Comparison of ENCODE assay signal across 13 mouse cellular contexts in the genomic region with DNA sequence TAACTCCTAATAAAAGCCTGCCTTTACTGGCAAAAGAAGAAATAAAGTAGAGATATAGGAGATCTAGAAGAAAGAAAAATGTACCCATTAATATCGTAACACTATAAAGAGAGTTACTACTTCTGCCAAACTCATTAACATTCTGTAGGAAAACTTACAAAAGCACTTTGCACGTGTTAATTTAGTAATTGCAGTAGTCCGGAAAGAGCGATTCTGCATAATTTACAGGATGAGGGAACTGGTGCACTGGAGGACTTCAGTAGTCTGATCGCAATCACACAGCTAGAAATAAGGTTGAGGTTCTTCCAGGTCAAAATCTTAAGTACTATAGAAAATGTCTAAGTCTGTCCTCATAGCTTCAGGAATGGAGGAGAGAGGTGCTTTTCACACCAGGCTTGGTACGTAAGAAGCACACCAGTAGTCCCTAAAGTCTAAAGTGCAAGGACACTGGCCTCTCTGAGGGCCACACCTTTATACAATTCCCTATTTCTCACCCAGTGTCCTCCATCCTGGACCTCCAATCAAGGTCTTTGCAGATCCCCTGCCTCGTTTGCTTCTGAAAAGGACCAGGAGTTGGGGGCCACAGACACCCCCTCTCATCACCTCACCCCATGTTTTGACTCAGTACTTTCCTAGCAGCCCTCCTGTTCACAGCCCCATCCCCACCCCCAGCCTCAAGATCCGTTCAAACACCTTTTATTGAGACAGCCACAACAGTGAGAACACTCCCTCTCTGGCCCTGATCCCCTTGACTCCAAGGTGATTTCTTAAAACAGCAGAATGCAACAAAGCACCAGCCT.
DNase-seq lines count a peak whose midpoint lies in the region; ATAC-seq and TF ChIP-seq lines count a peak whose summit lies in the region.
"Had no signal": no experiment of that assay in that cellular context is flagged by ENCODE, and none has a peak within 500 bp of the region (broad histone marks: within the 10 kb centered on the region; RNA-seq: fewer than 3 reads in every experiment).

No protein-coding gene starts in this region.

- TF ChIP-seq CTCF in kidney, postnatal 0 days (IDR thresholded peaks at IDR 0.05; ENCODE audit: low read depth), result no peak
- no peak for TF ChIP-seq CTCF in hindbrain, postnatal 0 days (IDR thresholded peaks at IDR 0.05; ENCODE audit: low read depth)

- H3K4me2 ChIP-seq in kidney, postnatal 0 days (ENCODE audit: low read length), result peak overlapping the region; percentile 37
- peak overlapping the region; percentile 27; the same call in 1 of the 2 replicates for H3K4me2 ChIP-seq in forebrain, embryonic 12.5 days
- peak overlapping the region; percentile 34 for H3K4me2 ChIP-seq in hindbrain, postnatal 0 days (ENCODE audit: low read depth, low read length)
- peak overlapping the region; percentile 35 for H3K4me2 ChIP-seq in myocyte (ENCODE audit: low read depth)
- H3K4me2 ChIP-seq: liver, embryonic 15.5 days had no signal

- no peak for ATAC-seq in kidney, postnatal 0 days (replicated peaks; ENCODE audit: low FRiP score, low read depth)
- ATAC-seq in forebrain, embryonic 12.5 days (ENCODE audit: low FRiP score), result peak; percentile 35; the same call in 1 of the 2 replicates
- peak; percentile 27; the same call in 1 of the 2 replicates for ATAC-seq in hindbrain, postnatal 0 days

- H3K79me2 ChIP-seq in myocyte (ENCODE audit: control insufficient read depth, insufficient read depth), result no peaks in the 10 kb centered on the region

- H3K4me1 ChIP-seq in kidney, postnatal 0 days (replicated peaks; ENCODE audit: insufficient read depth, low read length), result no peaks in the 10 kb centered on the region
- H3K4me1 ChIP-seq in forebrain, embryonic 12.5 days, result peaks cover 12% of the 10 kb centered on the region
- 0 out of 2 replicates have a peak, but pooled peaks cover 3% of the 10 kb centered on the region for H3K4me1 ChIP-seq in hindbrain, postnatal 0 days (ENCODE audit: insufficient read depth, low read length)
- H3K4me1 ChIP-seq: heart, embryonic 10.5 days; liver, embryonic 15.5 days had no signal

- H3K27ac ChIP-seq in kidney, postnatal 0 days, result no peak overlapping the region
- no peak overlapping the region for H3K27ac ChIP-seq in forebrain, embryonic 12.5 days
- H3K27ac ChIP-seq in hindbrain, postnatal 0 days, result no peak overlapping the region
- H3K27ac ChIP-seq: heart, embryonic 10.5 days; liver, embryonic 15.5 days had no signal

- no peaks in the 10 kb centered on the region for H3K27me3 ChIP-seq in kidney, postnatal 0 days (ENCODE audit: insufficient read depth, low read length)
- no peaks in the 10 kb centered on the region for H3K27me3 ChIP-seq in forebrain, embryonic 12.5 days
- no peaks in the 10 kb centered on the region for H3K27me3 ChIP-seq in hindbrain, postnatal 0 days (ENCODE audit: insufficient read depth, low read length)
- H3K27me3 ChIP-seq in myocyte (ENCODE audit: control insufficient read depth, insufficient read depth, insufficient read length), result no peaks in the 10 kb centered on the region
- H3K27me3 ChIP-seq: liver, embryonic 15.5 days had no signal

- WGBS in kidney, postnatal 0 days, result 51% methylated on average over 8 of the region's 8 CpGs
- 35% methylated on average over 8 of the region's 8 CpGs for WGBS in forebrain, embryonic 12.5 days
- 48% methylated on average over 8 of the region's 8 CpGs for WGBS in hindbrain, postnatal 0 days

- no peak overlapping the region for H3K4me3 ChIP-seq in kidney, postnatal 0 days (replicated peaks; ENCODE audit: low read depth, low read length)
- H3K4me3 ChIP-seq in forebrain, embryonic 12.5 days (replicated peaks), result no peak overlapping the region
- no peak overlapping the region for H3K4me3 ChIP-seq in hindbrain, postnatal 0 days (ENCODE audit: low read length)
- H3K4me3 ChIP-seq in myocyte, result no peak overlapping the region
- H3K4me3 ChIP-seq: heart, embryonic 10.5 days; liver, embryonic 15.5 days had no signal

- no peak overlapping the region for H3K9ac ChIP-seq in kidney, postnatal 0 days (ENCODE audit: low read depth, low read length)
- H3K9ac ChIP-seq in forebrain, embryonic 12.5 days, result no peak overlapping the region
- H3K9ac ChIP-seq in hindbrain, postnatal 0 days (replicated peaks; ENCODE audit: low read length), result no peak overlapping the region
- H3K9ac ChIP-seq: liver, embryonic 15.5 days had no signal

- no peaks in the 10 kb centered on the region for H3K36me3 ChIP-seq in kidney, postnatal 0 days (ENCODE audit: insufficient read depth, low read length)
- no peaks in the 10 kb centered on the region for H3K36me3 ChIP-seq in forebrain, embryonic 12.5 days (replicated peaks)
- H3K36me3 ChIP-seq in hindbrain, postnatal 0 days (ENCODE audit: insufficient read depth, low read length), result no peaks in the 10 kb centered on the region
- no peaks in the 10 kb centered on the region for H3K36me3 ChIP-seq in myocyte (ENCODE audit: control insufficient read depth, insufficient read depth)
- H3K36me3 ChIP-seq: heart, embryonic 10.5 days; liver, embryonic 15.5 days had no signal

- no peak for DNase-seq in kidney, postnatal 0 days (ENCODE audit: low spot score)
- no peak for DNase-seq in kidney, postnatal 36 days
- DNase-seq in hindbrain, postnatal 0 days (ENCODE audit: low spot score), result no peak
- DNase-seq in left cerebral cortex, adult 9 months (ENCODE audit: low spot score in 2 of 2), result no peak
- no peak for DNase-seq in cerebellum, postnatal 10 days
- DNase-seq: adrenal gland, postnatal 36 days; kidney, adult 18-20 months; lung, postnatal 36 days; thymus, adult 18-20 months had no signal

- no peak overlapping the region for H3ac ChIP-seq in myocyte (ENCODE audit: control insufficient read depth, insufficient read length)

- no peak for TF ChIP-seq POLR2A in myocyte (IDR thresholded peaks at IDR 0.05; ENCODE audit: insufficient read length, low read depth)

- no peaks in the 10 kb centered on the region for H3K9me3 ChIP-seq in kidney, postnatal 0 days (replicated peaks; ENCODE audit: low read length)
- H3K9me3 ChIP-seq in forebrain, embryonic 12.5 days, result no peaks in the 10 kb centered on the region
- H3K9me3 ChIP-seq in hindbrain, postnatal 0 days (ENCODE audit: low read length), result no peaks in the 10 kb centered on the region
- H3K9me3 ChIP-seq: heart, embryonic 10.5 days; liver, embryonic 15.5 days had no signal

TF ChIP-seq in myocyte, 11 proteins besides CTCF, POLR2A, EP300 and RAD21:
- no peak for TF ChIP-seq E2F4 (IDR thresholded peaks at IDR 0.05; ENCODE audit: insufficient read depth)
- TF ChIP-seq MYOD1 (IDR thresholded peaks at IDR 0.05; ENCODE audit: control insufficient read depth in 1 of 3, insufficient read length in 2 of 3, low read depth in 2 of 3), result no peak
- TF ChIP-seq MYOG (IDR thresholded peaks at IDR 0.05; ENCODE audit: control insufficient read depth in 1 of 3, insufficient read depth in 1 of 3, insufficient read length in 2 of 3, low read depth in 2 of 3), result no peak
